Mouse (Mus musculus) thymus, adult 2 months (tissue): ENCODE data around the gene Tln2.

ENCODE experiments used
- CTCF ChIP-seq: fragments of 200-500 bp; IDR thresholded peaks from 2 replicates; pipeline ENCODE4 v1.5.1; 2012; ENCODE audit warnings: mild to moderate bottlenecking, control low read depth, low read length, moderate library complexity, borderline replicate concordance; ENCODE audit not compliant: control insufficient read depth, poor library complexity, insufficient read depth; ENCODE audit errors: extremely low read depth
- POLR2A ChIP-seq: fragments of 200-500 bp; IDR thresholded peaks from 2 replicates; pipeline ENCODE4 v1.6.1; 2012; ENCODE audit warnings: mild to moderate bottlenecking, low read length, control low read depth, moderate library complexity; ENCODE audit not compliant: control insufficient read depth, poor library complexity, insufficient read depth; ENCODE audit errors: extremely low read depth

- TF ChIP-seq CTCF (no peak), POLR2A (no peak)
Measured at GRCm38 (mm10) chr9:67300346-67300745, 259.2 kb downstream of the Tln2 start.
